Comparison of ENCODE assay signal across 10 mouse cellular contexts in genomic region chr14:62341887-62342642, GRCm38 (mm10). TPM values are rescaled to one million over a fixed set of nuclear protein-coding genes. Genes with fewer than 3 reads are reported as not detected.
DNase-seq lines count a peak whose midpoint lies in the region; ATAC-seq lines count a peak whose summit lies in the region.
"Had no signal": no experiment of that assay in that cellular context is flagged by ENCODE, and none has a peak within 500 bp of the region (broad histone marks: within the 10 kb centered on the region; RNA-seq: fewer than 3 reads in every experiment).

No protein-coding gene starts in this region.

- ATAC-seq in intestine, embryonic 16.5 days: no peak
- ATAC-seq in intestine, embryonic 15.5 days: no peak
- ATAC-seq in cerebellum, adult (ENCODE audit: insufficient number of reproducible peaks, low FRiP score, low TSS enrichment): peak; percentile 78
- ATAC-seq in forebrain, embryonic 15.5 days (replicated peaks): no peak
- no peak for ATAC-seq in megakaryocyte progenitor cell, adult 5-6 weeks (replicated peaks; ENCODE audit: poor library complexity)
- no peak for ATAC-seq in erythroid progenitor cell, adult 5-6 weeks (replicated peaks; ENCODE audit: low FRiP score, poor library complexity, severe bottlenecking)

- peak overlapping the region; percentile 47; the same call in 1 of the 2 replicates for H3K27ac ChIP-seq in intestine, embryonic 16.5 days (ENCODE audit: low read length)
- H3K27ac ChIP-seq in intestine, embryonic 15.5 days: no peak overlapping the region
- peak overlapping the region; percentile 72 for H3K27ac ChIP-seq in forebrain, embryonic 15.5 days (replicated peaks)

- H3K4me2 ChIP-seq in intestine, embryonic 16.5 days (ENCODE audit: low read depth, low read length): no peak overlapping the region
- H3K4me2 ChIP-seq in intestine, embryonic 15.5 days (replicated peaks): no peak overlapping the region
- H3K4me2 ChIP-seq in forebrain, embryonic 15.5 days (replicated peaks): no peak overlapping the region

- no peaks in the 10 kb centered on the region for H3K9me3 ChIP-seq in intestine, embryonic 16.5 days (ENCODE audit: control insufficient read depth, low read length)
- no peaks in the 10 kb centered on the region for H3K9me3 ChIP-seq in intestine, embryonic 15.5 days
- H3K9me3 ChIP-seq in forebrain, embryonic 15.5 days: no peaks in the 10 kb centered on the region

- no peaks in the 10 kb centered on the region for H3K27me3 ChIP-seq in intestine, embryonic 16.5 days (replicated peaks; ENCODE audit: control insufficient read depth, insufficient read depth, low read length)
- H3K27me3 ChIP-seq in intestine, embryonic 15.5 days (replicated peaks): no peaks in the 10 kb centered on the region
- no peaks in the 10 kb centered on the region for H3K27me3 ChIP-seq in forebrain, embryonic 15.5 days

- no peak overlapping the region for H3K9ac ChIP-seq in intestine, embryonic 16.5 days (ENCODE audit: low read depth, low read length)
- no peak overlapping the region for H3K9ac ChIP-seq in intestine, embryonic 15.5 days
- H3K9ac ChIP-seq in forebrain, embryonic 15.5 days (replicated peaks): no peak overlapping the region

- 63% methylated on average over 8 of the region's 8 CpGs for WGBS in intestine, embryonic 16.5 days
- WGBS in intestine, embryonic 15.5 days: 62% methylated on average over 8 of the region's 8 CpGs
- WGBS in forebrain, embryonic 15.5 days: 48% methylated on average over 8 of the region's 8 CpGs

- no peaks in the 10 kb centered on the region for H3K4me1 ChIP-seq in intestine, embryonic 16.5 days (ENCODE audit: control insufficient read depth, insufficient read depth, low read length)
- peaks cover 9% of the 10 kb centered on the region for H3K4me1 ChIP-seq in intestine, embryonic 15.5 days (replicated peaks)
- H3K4me1 ChIP-seq in forebrain, embryonic 15.5 days: peaks cover 25% of the 10 kb centered on the region

- DNase-seq in ES-CJ7 (ENCODE audit: low read depth, low spot score): peak; percentile 21
- DNase-seq in urinary bladder, adult 18-20 months (ENCODE audit: low spot score in 2 of 2): no peak
- DNase-seq: kidney, postnatal 25 days; right cerebral cortex, adult 18-20 months had no signal

- H3K36me3 ChIP-seq in intestine, embryonic 16.5 days (ENCODE audit: control insufficient read depth, insufficient read depth, low read length): no peaks in the 10 kb centered on the region
- H3K36me3 ChIP-seq in intestine, embryonic 15.5 days: no peaks in the 10 kb centered on the region
- no peaks in the 10 kb centered on the region for H3K36me3 ChIP-seq in forebrain, embryonic 15.5 days

- no peak overlapping the region for H3K4me3 ChIP-seq in intestine, embryonic 16.5 days (ENCODE audit: low read length)
- no peak overlapping the region for H3K4me3 ChIP-seq in intestine, embryonic 15.5 days (replicated peaks)
- H3K4me3 ChIP-seq in forebrain, embryonic 15.5 days: no peak overlapping the region

RNA-seq across cellular contexts. Expression of gene Dleu7, which starts 49.2 kb away (rescaled TPM):
- 0.57 and 0.77 TPM in 2 replicates for polyA plus RNA-seq in intestine, embryonic 16.5 days (2015; fragmentation: Nextera tagmentation; extraction: Ambion mirVana)
- 0.74 and 0.75 TPM in 2 replicates for polyA plus RNA-seq in intestine, embryonic 15.5 days (2015; fragmentation: Nextera tagmentation; extraction: Ambion mirVana)
- polyA plus RNA-seq in forebrain, embryonic 15.5 days (2015; fragmentation: Nextera tagmentation; extraction: Ambion mirVana): 23.2 and 23.6 TPM in 2 replicates
- 0.56 and 3.5 TPM in 2 replicates for total RNA-seq in megakaryocyte progenitor cell, adult 5-6 weeks (2015)
- total RNA-seq in megakaryocyte progenitor cell, adult 5-6 weeks (2017): 2.6 and 2.8 TPM in 2 replicates
- not detected in 2 replicates for total RNA-seq in erythroid progenitor cell, adult 5-6 weeks (2015; ENCODE audit: low replicate concordance)
- total RNA-seq in erythroid progenitor cell, adult 5-6 weeks (2017; ENCODE audit: low replicate concordance): not detected in 2 replicates

RNA-seq across cellular contexts. Expression of gene Rnaseh2b, which starts 49.7 kb away (rescaled TPM):
- polyA plus RNA-seq in intestine, embryonic 16.5 days (2015; fragmentation: Nextera tagmentation; extraction: Ambion mirVana): 54.8 and 54.9 TPM in 2 replicates
- 48.1 and 63.4 TPM in 2 replicates for polyA plus RNA-seq in intestine, embryonic 15.5 days (2015; fragmentation: Nextera tagmentation; extraction: Ambion mirVana)
- polyA plus RNA-seq in forebrain, embryonic 15.5 days (2015; fragmentation: Nextera tagmentation; extraction: Ambion mirVana): 64.4 and 68.4 TPM in 2 replicates
- 88.0 and 100 TPM in 2 replicates for total RNA-seq in megakaryocyte progenitor cell, adult 5-6 weeks (2015)
- total RNA-seq in megakaryocyte progenitor cell, adult 5-6 weeks (2017): 66.3 and 75.4 TPM in 2 replicates
- 72.9 and 80.7 TPM in 2 replicates for total RNA-seq in erythroid progenitor cell, adult 5-6 weeks (2015; ENCODE audit: low replicate concordance)
- 56.4 and 59.7 TPM in 2 replicates for total RNA-seq in erythroid progenitor cell, adult 5-6 weeks (2017; ENCODE audit: low replicate concordance)

Comparison
In these comparisons a context has a peak if more than half of its experiments do, and no peak if none do; other contexts are left out.
1. RNA of gene Dleu7, which starts 49.2 kb away (polyA plus RNA-seq): 23.2 to 23.6 TPM in forebrain, embryonic 15.5 days; 0.74 to 0.75 TPM in intestine, embryonic 15.5 days and 0.57 to 0.77 TPM in intestine, embryonic 16.5 days; every median in the first group is over 10 times any median in the second.